Mouse (Mus musculus) olfactory bulb, adult 2 months (tissue): ENCODE measurements around the gene Il25.

ENCODE experiments used
- CTCF ChIP-seq: fragments of 200-500 bp; IDR thresholded peaks from 2 replicates; pipeline ENCODE4 v1.5.1; 2012; ENCODE audit warnings: low read depth, mild to moderate bottlenecking, low read length, moderate library complexity; ENCODE audit not compliant: insufficient read depth
- POLR2A ChIP-seq: fragments of 200-500 bp; IDR thresholded peaks from 2 replicates; pipeline ENCODE4 v1.6.1; 2012; ENCODE audit warnings: mild to moderate bottlenecking, low read depth, low read length, moderate library complexity; ENCODE audit not compliant: insufficient read depth

DNA sequence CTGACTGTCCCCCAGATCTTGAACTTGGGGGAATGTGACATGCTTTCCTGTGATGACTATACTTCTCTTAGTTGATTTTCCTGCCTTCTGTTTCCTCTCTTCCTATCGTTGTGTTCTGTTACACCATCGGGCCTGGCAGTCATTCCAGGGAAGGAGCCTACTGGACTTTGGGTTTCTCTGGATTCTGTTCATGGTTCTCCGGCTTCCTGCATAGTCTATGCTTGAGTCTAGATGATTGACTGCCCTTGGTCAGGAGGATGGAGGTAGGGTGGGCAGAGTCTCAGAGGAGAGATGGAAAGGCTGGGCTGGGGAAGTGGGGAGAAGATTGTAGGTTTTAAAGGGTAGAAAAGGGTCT, 7.7 kb downstream of the Il25 start:
- TF ChIP-seq CTCF (no peak), POLR2A (no peak)
